Mouse (Mus musculus): ENCODE measurements around the gene Arhgap22.

The Arhgap22 gene

GRCm38 (mm10) chr14:33213823-33214766 lies at the start of gene Arhgap22:
TSS of gene Arhgap22 (plus strand) at chr14:33214026.
- DNase-seq (ENCODE audit: low spot score): peak; percentile 78

GRCm38 (mm10) chr14:33168750-33169149 lies 45.1 kb upstream of the Arhgap22 start:
- no peak for DNase-seq (ENCODE audit: low spot score)

GRCm38 (mm10) chr14:33171942-33172341 lies 41.9 kb upstream of the Arhgap22 start:
- DNase-seq (ENCODE audit: low spot score): no peak

- no peak for DNase-seq (ENCODE audit: low spot score)
Observed at GRCm38 (mm10) chr14:33175059-33175821, 38.6 kb upstream of the Arhgap22 start.

GRCm38 (mm10) chr14:33180102-33180501 lies 33.7 kb upstream of the Arhgap22 start:
- DNase-seq (ENCODE audit: low spot score): no peak

GRCm38 (mm10) chr14:33185068-33185800 lies 28.6 kb upstream of the Arhgap22 start, which contains the start of gene Wdfy4:
TSS of gene Wdfy4 (minus strand) at chr14:33185508.
- DNase-seq (ENCODE audit: low spot score): no peak

GRCm38 (mm10) chr14:33187201-33187600 lies 26.6 kb upstream of the Arhgap22 start:
- no peak for DNase-seq (ENCODE audit: low spot score)

GRCm38 (mm10) chr14:33189230-33189629 lies 24.6 kb upstream of the Arhgap22 start:
- no peak for DNase-seq (ENCODE audit: low spot score)

- DNase-seq (ENCODE audit: low spot score): no peak
Observed at GRCm38 (mm10) chr14:33189849-33190423, 23.9 kb upstream of the Arhgap22 start.

- no peak for DNase-seq (ENCODE audit: low spot score)
Observed at GRCm38 (mm10) chr14:33190646-33191045, 23.2 kb upstream of the Arhgap22 start.

- DNase-seq (ENCODE audit: low spot score): no peak
Observed at GRCm38 (mm10) chr14:33193762-33194161, 20.1 kb upstream of the Arhgap22 start.

- no peak for DNase-seq (ENCODE audit: low spot score)
Observed at GRCm38 (mm10) chr14:33194241-33194640, 19.6 kb upstream of the Arhgap22 start.

- DNase-seq (ENCODE audit: low spot score): no peak
Observed at GRCm38 (mm10) chr14:33202161-33202560, 11.7 kb upstream of the Arhgap22 start.

- no peak for DNase-seq (ENCODE audit: low spot score)
Observed at GRCm38 (mm10) chr14:33202885-33203284, 10.9 kb upstream of the Arhgap22 start.

- no peak for DNase-seq (ENCODE audit: low spot score)
Observed at GRCm38 (mm10) chr14:33203777-33204176, 10.0 kb upstream of the Arhgap22 start.

- no peak for DNase-seq (ENCODE audit: low spot score)
Observed at GRCm38 (mm10) chr14:33205280-33205965, 8.4 kb upstream of the Arhgap22 start.

- DNase-seq (ENCODE audit: low spot score): no peak
Observed at GRCm38 (mm10) chr14:33207011-33207410, 6.8 kb upstream of the Arhgap22 start.

- DNase-seq (ENCODE audit: low spot score): no peak
Observed at GRCm38 (mm10) chr14:33208331-33208730, 5.5 kb upstream of the Arhgap22 start.

GRCm38 (mm10) chr14:33210806-33211205 lies 3.0 kb upstream of the Arhgap22 start:
- no peak for DNase-seq (ENCODE audit: low spot score)

GRCm38 (mm10) chr14:33212271-33212957 lies 1.4 kb upstream of the Arhgap22 start:
- no peak for DNase-seq (ENCODE audit: low spot score)

GRCm38 (mm10) chr14:33212958-33213309 lies 892 bp upstream of the Arhgap22 start:
- no peak for DNase-seq (ENCODE audit: low spot score)
